Mouse (Mus musculus) G1E (cell line): Measurements from ENCODE around the gene Egr4.

Experiments used
- CTCF ChIP-seq: IDR thresholded peaks from 2 replicates; pipeline ENCODE4 v1.5.1; 2012; ENCODE audit warnings: low read depth, low read length, inconsistent platforms, mixed read lengths
- POLR2AphosphoS5 ChIP-seq: IDR thresholded peaks from 2 replicates; pipeline ENCODE4 v1.6.1; 2012; ENCODE audit warnings: low read depth, low read length, inconsistent platforms; ENCODE audit not compliant: insufficient replicate concordance

DNA sequence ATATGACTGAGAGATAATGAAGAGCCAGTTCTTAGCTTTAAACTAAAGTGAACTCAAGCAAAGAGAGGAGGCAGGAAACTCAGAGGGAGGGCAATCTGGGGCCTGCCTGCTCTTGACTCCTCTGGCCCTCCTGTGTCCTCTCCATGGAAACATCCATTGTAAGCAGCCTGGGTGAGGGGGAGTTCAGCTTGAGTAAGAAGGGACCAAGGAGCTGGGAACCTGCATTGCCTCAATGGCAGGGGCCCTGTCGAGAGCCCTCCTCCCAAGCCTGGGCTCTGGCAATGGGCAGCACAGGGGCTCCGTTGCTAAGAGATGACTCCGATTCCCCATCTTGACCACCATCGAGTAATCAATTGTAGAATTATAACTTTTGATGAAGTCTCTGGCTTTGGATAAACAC, 24.9 kb downstream of the Egr4 start:
- TF ChIP-seq POLR2AphosphoS5 (no peak), CTCF (no peak)
